Comparison of ENCODE assay signal across 7 mouse cellular contexts in the genomic region with DNA sequence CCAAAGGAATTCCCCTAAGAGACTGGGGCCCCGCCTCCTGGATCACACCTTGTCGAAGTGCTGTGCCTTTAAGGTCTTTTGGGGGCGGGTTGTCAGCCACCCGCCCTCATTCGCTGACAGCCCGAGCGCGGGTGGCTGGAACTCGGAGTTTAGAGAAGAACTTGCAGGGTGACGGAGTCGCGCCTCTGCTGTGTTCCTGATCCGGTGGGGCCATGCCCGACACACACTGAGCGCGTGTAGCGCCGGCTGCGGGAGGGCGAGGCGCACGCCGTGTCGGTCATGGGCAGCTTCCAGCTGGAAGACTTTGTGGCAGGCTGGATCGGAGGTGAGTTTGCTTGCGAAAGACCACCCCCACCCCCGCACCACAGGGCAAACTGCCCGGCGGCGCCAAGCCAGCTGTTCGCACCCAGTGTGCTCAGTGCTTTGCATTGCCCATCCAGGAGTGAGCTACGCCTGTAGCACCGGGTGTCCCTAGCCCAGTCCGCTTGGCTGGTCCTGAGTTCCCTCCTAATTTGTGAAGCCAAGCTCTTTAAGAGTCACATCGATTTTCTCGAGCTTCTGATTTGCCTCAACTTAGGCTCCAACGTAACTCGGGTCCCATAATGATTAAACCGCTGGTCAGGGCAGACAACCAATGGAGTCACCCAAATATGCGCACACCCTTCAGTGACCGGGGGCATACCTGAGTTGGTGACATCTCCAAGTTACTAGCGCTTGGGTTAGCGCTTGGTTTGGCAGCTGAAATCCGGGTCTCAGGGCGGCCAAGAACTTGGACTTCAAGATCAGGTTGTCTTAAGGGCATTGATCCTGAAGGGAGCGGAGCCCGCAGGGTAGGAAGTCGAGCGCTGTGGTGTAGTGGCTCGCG. TPM values are rescaled to one million over a fixed set of nuclear protein-coding genes. Genes with fewer than 3 reads are reported as not detected.
DNase-seq lines count a peak whose midpoint lies in the region; ATAC-seq lines count a peak whose summit lies in the region.

Gene Slc25a48 (plus strand): TSS at position 145 of the 865 bp plus-strand sequence.

- H3K27ac ChIP-seq in heart, embryonic 12.5 days (ENCODE audit: poor library complexity, severe bottlenecking): no peak within 1 kb of the TSS
- H3K27ac ChIP-seq in kidney, embryonic 15.5 days: no peak within 1 kb of the TSS
- no peak within 1 kb of the TSS for H3K27ac ChIP-seq in lung, embryonic 16.5 days (ENCODE audit: low read length)
- no peak within 1 kb of the TSS for H3K27ac ChIP-seq in stomach, embryonic 15.5 days

- H3K4me3 ChIP-seq in heart, embryonic 12.5 days: peak within 1 kb of the TSS; percentile 45
- peak within 1 kb of the TSS; percentile 46 for H3K4me3 ChIP-seq in kidney, embryonic 15.5 days (replicated peaks)
- peak within 1 kb of the TSS; percentile 45 for H3K4me3 ChIP-seq in lung, embryonic 16.5 days (ENCODE audit: low read length)
- peak within 1 kb of the TSS; percentile 42 for H3K4me3 ChIP-seq in stomach, embryonic 15.5 days (replicated peaks)

- H3K36me3 ChIP-seq in heart, embryonic 12.5 days: no peaks in the 10 kb centered on the region
- H3K36me3 ChIP-seq in kidney, embryonic 15.5 days: no peaks in the 10 kb centered on the region
- no peaks in the 10 kb centered on the region for H3K36me3 ChIP-seq in lung, embryonic 16.5 days (ENCODE audit: control insufficient read depth, insufficient read depth, low read length)
- H3K36me3 ChIP-seq in stomach, embryonic 15.5 days: no peaks in the 10 kb centered on the region

- WGBS in heart, embryonic 12.5 days: 3% methylated on average over 51 of the region's 51 CpGs
- WGBS in kidney, embryonic 15.5 days: 2% methylated on average over 51 of the region's 51 CpGs
- WGBS in lung, embryonic 16.5 days: 2% methylated on average over 51 of the region's 51 CpGs
- 2% methylated on average over 51 of the region's 51 CpGs for WGBS in stomach, embryonic 15.5 days

- 0 out of 2 replicates have a peak within 1 kb of the TSS, but pooled peaks have one; percentile 5 for H3K9ac ChIP-seq in heart, embryonic 12.5 days
- H3K9ac ChIP-seq in kidney, embryonic 15.5 days: peak within 1 kb of the TSS; percentile 25; the same call in 1 of the 2 replicates
- peak within 1 kb of the TSS; percentile 42 for H3K9ac ChIP-seq in lung, embryonic 16.5 days (ENCODE audit: low read length)
- no peak within 1 kb of the TSS for H3K9ac ChIP-seq in stomach, embryonic 15.5 days

- peaks cover 79% of the 10 kb centered on the region for H3K27me3 ChIP-seq in heart, embryonic 12.5 days (replicated peaks)
- peaks cover 55% of the 10 kb centered on the region for H3K27me3 ChIP-seq in kidney, embryonic 15.5 days
- peaks cover 35% of the 10 kb centered on the region for H3K27me3 ChIP-seq in lung, embryonic 16.5 days (ENCODE audit: control insufficient read depth, insufficient read depth, low read depth, low read length)
- peaks cover 35% of the 10 kb centered on the region for H3K27me3 ChIP-seq in stomach, embryonic 15.5 days (replicated peaks)

- H3K4me2 ChIP-seq in heart, embryonic 12.5 days: peak within 1 kb of the TSS; percentile 75
- peak within 1 kb of the TSS; percentile 87 for H3K4me2 ChIP-seq in kidney, embryonic 15.5 days
- peak within 1 kb of the TSS; percentile 73 for H3K4me2 ChIP-seq in lung, embryonic 16.5 days (ENCODE audit: low read depth, low read length)
- H3K4me2 ChIP-seq in stomach, embryonic 15.5 days: peak within 1 kb of the TSS; percentile 91

- ATAC-seq in heart, embryonic 12.5 days (ENCODE audit: insufficient number of reproducible peaks, low FRiP score): no peak
- 0 out of 2 replicates have a peak, but pooled peaks have one; percentile 50 for ATAC-seq in kidney, embryonic 15.5 days (replicated peaks; ENCODE audit: low FRiP score)
- ATAC-seq in lung, embryonic 16.5 days (ENCODE audit: low read depth): peak; percentile 56
- peak; percentile 57 for ATAC-seq in stomach, embryonic 15.5 days (ENCODE audit: insufficient read depth, low FRiP score, low read depth)

- peaks cover 13% of the 10 kb centered on the region; the same call in 1 of the 2 replicates for H3K4me1 ChIP-seq in heart, embryonic 12.5 days (replicated peaks)
- peaks cover 24% of the 10 kb centered on the region for H3K4me1 ChIP-seq in kidney, embryonic 15.5 days
- H3K4me1 ChIP-seq in lung, embryonic 16.5 days (replicated peaks; ENCODE audit: control insufficient read depth, insufficient read depth, low read length): peaks cover 15% of the 10 kb centered on the region
- H3K4me1 ChIP-seq in stomach, embryonic 15.5 days: peaks cover 13% of the 10 kb centered on the region; the same call in 1 of the 2 replicates

- peak; percentile 74 for DNase-seq in ZHBTc4 (ENCODE audit: low read depth, low spot score)
- DNase-seq in brain, adult 2 months (ENCODE audit: low read depth, low spot score): peak; percentile 59
- no peak for DNase-seq in gastrocnemius, adult 18-20 months (ENCODE audit: low spot score)

- no peaks in the 10 kb centered on the region for H3K9me3 ChIP-seq in heart, embryonic 12.5 days (replicated peaks)
- no peaks in the 10 kb centered on the region for H3K9me3 ChIP-seq in kidney, embryonic 15.5 days (replicated peaks)
- no peaks in the 10 kb centered on the region for H3K9me3 ChIP-seq in lung, embryonic 16.5 days (ENCODE audit: control insufficient read depth, low read length)
- H3K9me3 ChIP-seq in stomach, embryonic 15.5 days: no peaks in the 10 kb centered on the region

RNA-seq across cellular contexts. Expression of gene Slc25a48, which starts in this region (rescaled TPM):
- not detected in 2 replicates for polyA plus RNA-seq in heart, embryonic 12.5 days (2016; fragmentation: Nextera tagmentation; extraction: Ambion mirVana)
- polyA plus RNA-seq in kidney, embryonic 15.5 days (2015; fragmentation: Nextera tagmentation; extraction: Ambion mirVana): 0.45 and 0.59 TPM in 2 replicates
- 0.08 and 0.11 TPM in 2 replicates for polyA plus RNA-seq in lung, embryonic 16.5 days (2015; fragmentation: Nextera tagmentation; extraction: Ambion mirVana)
- 0.23 and 0.33 TPM in 2 replicates for polyA plus RNA-seq in stomach, embryonic 15.5 days (2015; fragmentation: Nextera tagmentation; extraction: Ambion mirVana)
- not detected for total RNA-seq in gastrocnemius, adult 18-20 months (2021)

Comparison
In these comparisons a context has a peak if more than half of its experiments do, and no peak if none do; other contexts are left out.
1. Peak in ATAC-seq, H3K4me3 ChIP-seq, H3K9ac ChIP-seq and H3K4me2 ChIP-seq in kidney, embryonic 15.5 days; RNA of the gene not detected or under 1 TPM.
2. Peak in ATAC-seq, H3K4me3 ChIP-seq, H3K9ac ChIP-seq and H3K4me2 ChIP-seq in lung, embryonic 16.5 days; RNA of the gene not detected or under 1 TPM.
3. Peak in ATAC-seq, H3K4me3 ChIP-seq and H3K4me2 ChIP-seq in stomach, embryonic 15.5 days; RNA of the gene not detected or under 1 TPM.